Mouse (Mus musculus) right cerebral cortex, postnatal 4 days (tissue): ENCODE data around the gene B3galt1.

Experiments
- DNase-seq: peaks from one replicate; pipeline ENCODE4 v3.0.0-alpha.2; 2022

The B3galt1 gene

GRCm38 (mm10) chr2:67565480-67566331 is at the start of gene B3galt1:
Gene B3galt1 (plus strand): TSS chr2:67565871.
- peak; percentile 88 for DNase-seq

GRCm38 (mm10) chr2:67516405-67516804 is 49.3 kb upstream of the B3galt1 start:
- DNase-seq, result no peak

GRCm38 (mm10) chr2:67535347-67535746 is 30.3 kb upstream of the B3galt1 start:
- DNase-seq, result no peak

GRCm38 (mm10) chr2:67539426-67539825 is 26.2 kb upstream of the B3galt1 start:
- DNase-seq, result no peak

GRCm38 (mm10) chr2:67541957-67542696 is 23.5 kb upstream of the B3galt1 start:
- no peak for DNase-seq

- DNase-seq, result no peak
These were observed 21.2 kb upstream of the B3galt1 start for GRCm38 (mm10) chr2:67544426-67544825.

GRCm38 (mm10) chr2:67564851-67565479 is 706 bp upstream of the B3galt1 start:
- peak; percentile 73 for DNase-seq

GRCm38 (mm10) chr2:67566566-67566965 is 895 bp downstream of the B3galt1 start:
- DNase-seq, result no peak

GRCm38 (mm10) chr2:67567141-67567680 is 1.5 kb downstream of the B3galt1 start:
- no peak for DNase-seq

- peak; percentile 16 for DNase-seq
These were observed 11.0 kb downstream of the B3galt1 start for GRCm38 (mm10) chr2:67576634-67577033.

GRCm38 (mm10) chr2:67583091-67583490 is 17.4 kb downstream of the B3galt1 start:
- no peak for DNase-seq

GRCm38 (mm10) chr2:67590408-67590807 is 24.7 kb downstream of the B3galt1 start:
- no peak for DNase-seq

- no peak for DNase-seq
These were observed 26.4 kb downstream of the B3galt1 start for GRCm38 (mm10) chr2:67591831-67592629.

- DNase-seq, result no peak
These were observed 57.2 kb downstream of the B3galt1 start for GRCm38 (mm10) chr2:67622902-67623301.

GRCm38 (mm10) chr2:67627667-67628066 is 62.0 kb downstream of the B3galt1 start:
- no peak for DNase-seq

GRCm38 (mm10) chr2:67628289-67628688 is 62.6 kb downstream of the B3galt1 start:
- no peak for DNase-seq

GRCm38 (mm10) chr2:67654847-67655246 is 89.2 kb downstream of the B3galt1 start:
- DNase-seq, result no peak

GRCm38 (mm10) chr2:67657372-67657771 is 91.7 kb downstream of the B3galt1 start:
- DNase-seq, result no peak

GRCm38 (mm10) chr2:67658091-67658490 is 92.4 kb downstream of the B3galt1 start:
- DNase-seq, result no peak

- DNase-seq, result no peak
These were observed 106.0 kb downstream of the B3galt1 start for GRCm38 (mm10) chr2:67671721-67672120.

- DNase-seq, result no peak
These were observed 112.0 kb downstream of the B3galt1 start for GRCm38 (mm10) chr2:67677697-67678096.

- no peak for DNase-seq
These were observed 158.6 kb downstream of the B3galt1 start for GRCm38 (mm10) chr2:67724249-67724648.
